Mouse (Mus musculus) spleen, postnatal 4 days (tissue): ENCODE measurements at regions not wholly inside any gene's neighbourhood (a gene's known extent, or its start where the extent isn't known, plus 50 kb on each side); places are given as distances from the start of the nearest gene placed in this dataset.

Experiments used
- DNase-seq, 2 experiments: peaks; one replicate each; pipeline ENCODE4 v3.0.0; 2022; ENCODE audit warnings: low spot score in 2 of 2

- DNase-seq = no peak
Measured at GRCm38 (mm10) chr3:131919476-131919875, 165.6 kb upstream of the Dkk2 start.

- DNase-seq = no peak
Measured at GRCm38 (mm10) chr3:131921161-131921560, 163.9 kb upstream of the Dkk2 start.

- DNase-seq = no peak
Measured at GRCm38 (mm10) chr3:131922733-131923132, 162.4 kb upstream of the Dkk2 start.

DNA sequence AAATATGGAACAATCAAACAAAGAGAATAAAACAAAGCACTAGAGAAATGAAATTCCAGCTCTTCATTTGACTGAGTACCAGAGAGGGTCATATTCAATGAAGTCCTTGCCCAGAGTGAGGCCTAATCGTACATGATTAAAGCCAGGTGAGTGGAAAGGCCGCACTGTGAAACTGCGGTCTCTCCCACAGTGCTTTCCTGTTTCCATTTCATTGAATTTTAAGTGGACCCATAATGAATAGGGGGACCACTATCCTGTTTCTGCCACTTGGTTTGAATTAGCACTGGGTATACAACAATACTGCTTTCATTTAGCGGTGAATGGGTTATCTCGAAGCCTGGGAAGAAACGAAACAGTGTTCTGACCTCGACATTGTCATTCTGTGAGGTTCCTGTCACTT is 144.2 kb upstream of the Dkk2 start:
- DNase-seq = no peak

DNA sequence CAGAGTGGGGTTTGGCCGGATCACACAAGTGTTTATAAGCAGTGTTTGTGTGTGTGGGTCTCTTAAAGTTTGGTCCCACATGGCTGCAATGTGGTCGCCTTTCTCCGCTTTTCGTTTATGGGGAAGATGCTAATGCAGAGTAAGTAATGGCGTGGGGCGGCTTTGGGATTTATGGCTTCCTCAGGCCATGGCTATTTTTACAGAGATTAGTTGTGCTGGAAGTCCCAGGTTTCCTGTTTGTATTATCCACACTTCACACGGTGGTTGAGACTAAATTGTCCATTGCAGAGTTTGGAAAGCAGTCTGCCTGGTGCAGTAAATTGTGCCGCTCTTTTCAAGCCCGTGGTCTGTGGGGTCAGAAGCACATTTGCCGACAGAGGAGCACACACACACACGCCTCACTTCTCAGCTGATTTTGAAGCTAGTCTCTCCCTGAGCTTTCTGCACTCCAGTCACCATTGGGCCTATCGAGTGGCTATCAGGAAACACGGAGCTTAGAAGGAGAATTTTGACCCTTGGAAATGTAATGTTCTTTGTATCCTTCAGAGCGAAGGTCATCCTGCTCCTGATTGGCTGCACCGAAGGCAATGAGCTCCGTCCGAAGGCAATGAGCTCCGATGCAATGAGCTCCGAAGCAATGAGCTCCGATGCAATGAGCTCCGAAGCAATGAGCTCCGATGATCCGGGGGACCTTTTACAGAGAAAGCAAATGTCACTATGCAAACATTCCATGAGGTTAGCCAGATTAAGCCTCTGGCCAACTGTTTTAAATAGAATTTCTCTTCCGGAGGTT is 142.9 kb upstream of the Dkk2 start:
- no peak for DNase-seq

GRCm38 (mm10) chr3:131943436-131943835 is 141.7 kb upstream of the Dkk2 start:
- DNase-seq = no peak

- DNase-seq = no peak
Measured at GRCm38 (mm10) chr3:131955771-131956170, 129.3 kb upstream of the Dkk2 start.

GRCm38 (mm10) chr3:131960636-131961035 is 124.5 kb upstream of the Dkk2 start:
- no peak for DNase-seq

DNA sequence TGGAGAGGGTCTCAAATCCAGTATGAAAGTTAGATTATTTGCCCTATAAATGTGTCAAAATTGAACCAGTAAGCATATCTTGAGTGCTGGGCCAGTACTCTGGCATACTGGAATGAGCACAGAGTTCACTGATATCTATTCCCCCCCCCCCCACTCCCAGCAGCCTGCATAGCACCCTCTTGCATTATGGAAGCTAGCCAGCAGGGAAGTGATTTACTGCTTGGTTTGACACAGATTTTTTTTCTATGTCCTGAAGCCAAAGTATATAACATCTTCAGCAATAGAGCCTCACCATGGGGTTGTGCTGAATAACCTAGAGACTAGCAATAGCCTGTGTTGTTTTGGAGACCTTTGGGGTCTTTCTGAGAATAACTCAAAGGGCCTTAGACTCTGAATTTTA is 123.5 kb upstream of the Dkk2 start:
- no peak for DNase-seq

DNA sequence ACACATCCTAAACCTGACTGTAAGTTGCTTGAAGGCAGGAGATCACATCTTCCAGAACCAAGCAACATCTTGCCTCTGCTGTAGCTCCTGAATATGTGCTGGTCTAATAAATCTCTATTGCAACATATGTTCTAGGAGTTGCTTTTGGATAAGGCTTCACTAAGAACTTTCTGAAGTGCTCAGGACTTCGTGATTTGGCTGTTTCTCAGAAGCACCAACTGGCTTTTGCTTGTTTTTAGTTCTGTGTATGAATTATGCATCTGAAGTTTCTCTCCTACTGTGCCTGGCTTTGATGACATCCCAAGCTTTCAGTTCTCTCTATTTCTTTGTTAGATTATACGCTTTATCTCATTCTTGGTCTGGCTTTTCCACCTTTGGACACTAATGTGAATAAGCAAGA is 122.2 kb upstream of the Dkk2 start:
- no peak for DNase-seq

GRCm38 (mm10) chr3:131964952-131965351 is 120.1 kb upstream of the Dkk2 start:
- DNase-seq = no peak

DNA sequence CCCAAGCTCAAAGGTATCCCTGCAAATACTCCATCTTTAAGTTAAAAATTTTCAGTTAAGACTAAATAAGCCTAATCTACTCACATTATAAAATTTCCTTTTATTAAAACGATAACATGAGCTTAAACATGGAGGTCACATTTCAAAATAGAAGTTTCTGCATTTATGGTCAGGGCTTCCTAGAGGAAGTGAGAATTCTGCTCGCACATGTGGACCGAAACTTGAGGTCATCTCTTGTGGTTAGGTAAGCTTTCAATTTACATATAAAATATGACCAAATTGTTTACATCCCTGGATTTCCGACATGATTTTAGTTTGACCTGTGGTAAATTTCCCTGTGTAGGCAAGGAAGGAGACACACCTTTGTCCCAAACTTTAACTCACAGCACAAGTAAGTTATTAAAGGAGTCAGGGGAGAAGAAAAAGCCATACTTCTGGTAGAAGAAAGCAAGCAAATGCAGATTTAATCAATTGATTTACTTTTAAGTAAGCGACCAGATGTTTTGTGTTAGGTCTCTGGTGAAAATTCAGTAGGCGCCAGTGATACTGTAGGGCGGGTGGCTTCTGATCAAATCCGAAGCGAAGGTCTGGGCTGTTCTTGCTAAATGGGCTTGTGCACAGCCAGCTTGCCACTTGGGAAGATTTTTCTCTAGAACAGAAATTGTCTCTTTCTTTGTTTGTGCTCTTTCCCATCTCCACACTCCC is 119.5 kb upstream of the Dkk2 start:
- DNase-seq = no peak

DNA sequence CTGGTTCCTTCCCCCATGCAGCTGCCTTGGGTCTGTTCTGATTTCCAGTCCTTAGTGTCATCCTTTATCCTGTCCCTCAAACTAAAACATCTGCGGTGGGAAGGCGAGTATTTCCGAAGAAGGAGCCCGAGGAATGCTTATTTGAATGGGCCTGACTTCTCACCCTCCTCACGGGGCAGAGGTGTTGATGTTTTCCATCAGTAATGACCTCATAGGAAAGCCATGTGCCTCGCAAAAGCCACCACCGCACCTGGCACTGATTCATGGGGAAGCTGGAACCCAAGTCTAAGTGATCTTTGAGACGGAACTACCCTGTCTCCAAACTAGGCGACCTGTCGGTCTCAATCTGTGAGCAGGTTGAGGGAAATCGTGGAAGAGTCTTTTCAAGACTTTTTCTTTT is 117.8 kb upstream of the Dkk2 start:
- no peak for DNase-seq

GRCm38 (mm10) chr3:131970827-131971226 is 114.3 kb upstream of the Dkk2 start:
- DNase-seq = no peak

GRCm38 (mm10) chr3:131975940-131976628 is 109.0 kb upstream of the Dkk2 start:
- no peak for DNase-seq

DNA sequence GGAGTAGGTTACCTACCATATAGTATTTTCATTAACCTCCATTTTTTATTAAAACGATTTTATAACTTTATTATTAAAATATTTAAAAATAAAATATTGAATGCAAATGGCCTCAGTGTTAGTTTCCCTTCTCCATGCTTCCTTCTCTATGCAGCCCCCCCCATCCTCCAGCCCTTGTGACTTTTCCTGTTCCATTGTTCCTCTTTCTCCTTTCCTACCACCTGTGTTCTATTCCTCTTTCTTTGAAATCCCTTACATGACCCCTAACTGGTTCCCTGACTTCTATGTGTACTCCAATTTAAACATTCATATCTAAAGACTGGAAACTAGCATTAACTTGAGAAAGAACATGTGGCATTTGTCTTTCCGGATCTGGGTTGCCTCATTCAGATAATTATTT is 101.8 kb upstream of the Dkk2 start:
- no peak for DNase-seq

DNA sequence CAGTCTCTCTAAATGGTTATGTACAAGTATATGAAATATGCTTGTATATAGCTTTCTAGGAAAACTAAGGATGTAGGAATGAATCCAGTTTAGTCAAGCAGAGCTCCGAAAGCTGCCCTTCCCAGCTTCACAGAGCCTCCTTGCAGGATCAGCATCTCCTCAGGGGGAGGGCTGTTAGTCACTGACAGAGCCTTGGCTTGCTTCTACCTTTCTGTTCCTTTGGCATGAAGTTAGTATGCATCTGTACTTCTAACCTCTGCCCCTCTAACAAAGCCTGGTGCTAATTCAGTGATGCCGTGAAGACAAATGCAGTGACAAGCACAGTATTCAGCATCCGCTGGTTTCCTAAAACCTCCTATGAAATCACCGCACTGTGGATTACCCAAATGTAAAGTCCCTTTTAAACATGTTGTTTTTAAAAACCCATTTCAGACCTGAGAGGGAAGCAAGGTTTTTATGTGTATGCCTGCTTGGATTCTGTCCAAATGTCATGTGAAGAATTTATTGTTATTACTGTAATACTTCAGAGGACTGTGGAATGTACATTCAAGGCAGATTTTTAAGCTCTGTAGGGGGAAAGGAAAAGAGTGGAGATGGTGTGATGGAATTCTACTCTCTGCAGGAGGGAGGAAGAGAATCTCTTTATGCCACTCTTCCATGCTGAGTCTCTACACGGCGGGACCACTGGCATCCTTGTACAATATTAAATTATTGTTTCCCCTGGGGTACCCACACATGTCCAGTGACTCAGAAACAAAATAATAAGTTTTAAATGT is 86.1 kb upstream of the Dkk2 start:
- no peak for DNase-seq

DNA sequence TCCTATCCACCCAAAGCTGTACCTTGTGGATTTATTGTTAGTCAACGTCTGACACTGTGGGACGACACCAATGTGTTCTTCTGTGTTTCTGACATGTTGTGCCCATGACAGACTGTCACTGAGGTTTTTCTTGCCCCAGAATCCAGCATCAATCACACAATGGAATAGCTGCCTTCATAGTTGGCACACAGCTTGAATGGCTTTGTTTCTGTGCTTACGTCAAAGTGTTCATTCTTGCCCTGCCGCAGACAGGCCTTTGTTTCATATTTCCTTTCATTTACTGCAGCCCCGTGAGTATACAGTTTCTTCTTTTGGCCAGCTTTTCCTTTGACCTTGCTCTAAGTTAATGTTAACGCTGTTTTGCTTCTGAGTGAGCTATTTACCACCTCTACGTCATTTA is 78.9 kb upstream of the Dkk2 start:
- no peak for DNase-seq

DNA sequence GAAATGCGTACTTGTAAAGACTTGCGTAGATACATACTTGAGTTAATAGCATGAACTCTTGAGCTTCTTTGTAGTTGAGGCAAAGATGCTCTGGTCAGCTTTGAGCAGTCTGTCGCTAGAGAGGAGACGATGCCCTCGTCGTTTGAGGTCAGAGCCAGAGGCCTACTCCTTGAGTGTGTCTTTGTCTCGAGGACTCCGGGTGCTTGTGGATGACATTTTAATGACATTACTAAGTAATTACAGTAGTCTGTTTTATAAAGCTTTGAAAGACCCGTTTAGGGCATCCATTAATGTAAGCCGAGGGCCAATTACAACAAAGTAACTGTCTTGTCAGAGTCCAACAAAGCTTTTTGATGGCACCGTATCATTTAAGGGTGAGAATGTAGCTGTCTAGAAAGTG is 78.2 kb upstream of the Dkk2 start:
- DNase-seq = no peak

DNA sequence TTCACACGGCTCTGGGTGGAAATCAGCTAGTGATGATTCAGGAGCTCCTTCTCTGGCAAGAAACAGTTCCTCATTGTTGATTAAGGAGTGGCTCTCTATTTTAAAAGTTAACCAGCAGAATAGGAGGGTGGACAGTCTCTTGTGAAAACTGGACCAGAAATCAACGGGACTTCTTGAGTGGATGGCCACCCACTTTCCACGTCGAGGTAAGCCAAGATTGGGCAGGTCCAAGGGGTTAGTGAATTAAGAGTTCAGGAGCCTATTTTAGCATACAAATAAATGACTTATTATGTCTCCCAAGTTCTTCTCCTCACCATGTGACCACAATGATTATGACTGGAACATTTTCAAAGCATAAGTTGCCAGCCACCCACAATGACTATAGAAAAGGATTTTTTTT is 77.7 kb upstream of the Dkk2 start:
- DNase-seq = no peak

GRCm38 (mm10) chr3:132015205-132015604 is 69.9 kb upstream of the Dkk2 start:
- DNase-seq = no peak
